Mouse (Mus musculus) spleen, postnatal 4 days (tissue): ENCODE data around the gene Ldlrad1.
A peak's percentile ranks its signal among the peaks of the same experiment; 100 is the strongest.

Experiments
- DNase-seq, 2 experiments: peaks; one replicate each; pipeline ENCODE4 v3.0.0; 2022; ENCODE audit warnings: low spot score in 2 of 2

Gene Ldlrad1

DNA sequence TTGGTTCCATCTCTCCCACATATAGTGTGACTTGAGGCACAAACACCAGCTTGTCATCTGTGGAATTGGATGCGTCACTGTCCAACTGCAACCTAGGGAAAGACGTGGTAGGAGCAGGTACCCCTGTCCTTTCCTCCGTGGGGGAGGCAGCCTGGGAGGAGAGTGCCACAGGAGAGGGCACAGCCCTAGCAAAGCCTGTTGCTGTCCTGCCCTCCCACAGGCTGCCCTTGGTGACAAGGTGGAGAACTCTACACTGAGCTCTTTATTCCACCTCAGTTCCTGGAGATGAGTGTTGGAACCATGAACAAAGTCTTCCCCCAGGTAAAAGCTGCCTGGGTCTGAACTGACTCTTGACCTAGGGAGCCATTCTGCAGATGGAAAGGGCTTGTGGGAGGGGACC lies at the start of gene Ldlrad1:
TSS of gene Ldlrad1 (plus strand) at position 301 of the 400 bp plus-strand sequence.
- no peak for DNase-seq

DNA sequence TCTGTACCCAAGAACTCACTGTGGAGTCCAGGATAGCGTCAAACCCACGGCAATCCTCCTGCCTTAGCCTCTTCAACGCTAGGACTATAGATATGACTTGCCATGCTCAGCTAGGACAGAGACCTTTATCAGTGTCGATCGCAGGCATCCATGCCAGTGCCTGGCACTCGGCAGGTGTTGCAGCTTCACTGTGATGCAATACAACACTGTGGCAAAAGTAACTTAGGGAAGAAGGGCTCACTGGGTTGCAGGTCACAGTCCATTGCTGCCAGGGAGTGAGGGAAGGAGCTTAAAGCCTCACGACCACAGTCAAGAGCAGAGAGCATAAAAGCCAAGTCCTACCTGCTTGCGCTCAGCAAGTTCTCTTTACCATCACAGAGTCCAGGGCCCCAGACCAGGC lies 48.8 kb upstream of the Ldlrad1 start:
- no peak for DNase-seq

DNA sequence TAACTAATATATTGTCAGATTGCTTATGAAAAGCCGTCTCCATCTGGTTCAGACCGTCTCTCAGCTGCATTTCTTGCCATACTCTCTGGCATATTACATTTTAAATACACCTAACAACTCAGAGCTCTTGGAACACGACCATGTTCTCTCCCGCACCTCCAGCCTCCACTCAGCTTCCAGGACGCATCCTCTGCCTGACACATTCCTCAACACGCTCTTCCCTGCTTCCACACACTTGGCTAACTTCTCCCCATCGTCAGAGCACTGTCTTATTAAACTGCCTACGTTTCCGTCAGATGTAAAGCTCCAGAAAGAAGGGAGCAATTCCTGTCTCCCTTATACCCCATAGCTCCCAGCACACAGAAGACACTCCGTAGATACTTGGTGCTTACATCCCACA lies 45.6 kb upstream of the Ldlrad1 start:
- DNase-seq: no peak

DNA sequence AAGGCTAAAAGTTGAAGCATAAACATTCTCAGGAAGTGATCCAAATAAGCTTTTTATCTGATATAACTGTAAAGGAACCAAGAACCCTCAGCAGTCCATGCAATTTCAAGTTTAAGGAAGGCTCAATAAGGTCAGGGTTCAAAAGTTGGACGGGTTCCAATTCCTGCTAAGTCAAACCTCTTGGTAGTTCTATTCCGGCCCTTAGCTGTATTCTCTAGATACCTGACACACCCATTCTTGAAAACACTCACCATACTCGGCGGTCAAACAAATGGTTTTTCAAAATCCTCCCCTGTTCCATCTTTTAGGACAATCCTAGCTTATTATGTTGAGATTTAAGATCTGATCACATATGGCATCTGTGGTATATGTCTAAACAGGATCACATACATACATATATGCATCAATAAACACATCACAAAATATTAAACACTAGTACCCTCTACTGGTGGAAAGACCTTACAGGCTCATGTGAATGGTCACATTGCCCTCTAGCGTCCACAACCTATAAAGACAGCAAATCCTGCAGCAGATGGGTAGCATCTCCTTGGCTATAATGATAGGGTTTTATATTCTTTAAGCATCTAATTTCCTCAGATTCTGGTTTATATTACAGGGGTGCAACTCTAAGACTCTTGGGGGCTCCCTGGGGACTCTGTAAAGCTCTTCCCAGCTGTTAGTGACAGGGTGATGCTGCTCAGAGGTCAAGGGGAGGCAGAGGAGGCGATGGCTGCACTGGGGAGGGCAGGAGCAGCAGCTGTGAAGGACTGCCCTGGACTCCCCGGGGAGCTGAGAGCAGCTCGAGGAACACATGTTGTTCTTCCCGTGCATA lies 45.0 kb upstream of the Ldlrad1 start:
- DNase-seq: peak; percentile 65 to 77

DNA sequence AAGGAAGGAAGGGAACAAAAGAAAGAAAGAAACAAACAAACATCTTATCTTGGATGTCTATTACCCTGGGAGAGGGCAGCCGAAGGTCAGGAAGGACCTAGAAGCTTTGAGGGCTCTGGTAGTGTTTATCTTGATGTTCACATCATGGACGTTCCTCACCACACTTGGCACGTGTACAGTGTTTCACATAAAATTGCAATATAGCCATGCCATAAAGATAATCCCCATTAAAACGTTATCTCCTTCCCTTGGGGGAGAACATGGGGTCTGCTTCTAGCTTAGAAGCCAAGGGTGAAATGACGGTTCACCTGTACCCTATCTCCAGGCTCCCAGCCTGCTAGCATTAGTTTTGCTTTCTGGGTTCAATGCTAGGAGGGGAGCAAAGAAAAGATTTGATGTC lies 42.3 kb upstream of the Ldlrad1 start:
- DNase-seq: no peak

DNA sequence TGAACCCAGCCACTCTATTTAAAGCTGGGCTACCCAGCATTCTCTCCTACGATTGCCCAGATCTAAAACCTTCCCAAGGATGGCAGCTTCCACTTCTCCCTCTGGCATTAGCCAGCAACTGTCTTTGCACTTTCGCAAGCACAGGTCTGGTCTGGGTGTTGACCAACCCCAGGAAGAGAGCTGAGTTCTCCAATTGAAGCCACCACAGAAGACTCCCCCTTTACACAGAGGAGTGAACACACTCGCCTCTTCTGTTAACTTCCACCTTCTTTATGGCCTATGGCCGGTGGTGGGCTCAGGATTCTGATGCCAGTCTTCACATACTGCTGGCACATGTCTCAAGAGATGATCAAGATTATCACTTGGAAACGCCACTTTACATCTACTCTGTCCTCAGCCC lies 41.2 kb upstream of the Ldlrad1 start:
- no peak for DNase-seq

DNA sequence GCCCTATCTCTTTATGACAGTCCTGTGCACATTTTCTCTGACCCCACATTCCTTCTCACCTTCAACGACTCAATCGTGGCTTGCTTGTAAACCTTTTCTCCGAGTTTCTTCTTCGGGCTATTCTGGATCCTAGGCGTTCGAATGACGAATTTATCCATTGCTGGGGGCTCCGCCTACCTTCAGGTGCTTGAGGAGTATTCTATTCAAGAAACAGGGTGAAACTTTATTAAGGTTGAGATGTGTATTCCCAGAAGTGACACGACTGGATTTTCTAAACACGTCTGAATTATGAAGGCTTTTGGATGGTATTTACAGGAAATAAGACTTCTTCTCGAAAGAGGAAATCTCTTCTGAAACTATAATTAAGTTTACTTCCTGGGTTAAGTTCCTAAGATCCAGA lies 31.5 kb upstream of the Ldlrad1 start:
- DNase-seq: no peak

DNA sequence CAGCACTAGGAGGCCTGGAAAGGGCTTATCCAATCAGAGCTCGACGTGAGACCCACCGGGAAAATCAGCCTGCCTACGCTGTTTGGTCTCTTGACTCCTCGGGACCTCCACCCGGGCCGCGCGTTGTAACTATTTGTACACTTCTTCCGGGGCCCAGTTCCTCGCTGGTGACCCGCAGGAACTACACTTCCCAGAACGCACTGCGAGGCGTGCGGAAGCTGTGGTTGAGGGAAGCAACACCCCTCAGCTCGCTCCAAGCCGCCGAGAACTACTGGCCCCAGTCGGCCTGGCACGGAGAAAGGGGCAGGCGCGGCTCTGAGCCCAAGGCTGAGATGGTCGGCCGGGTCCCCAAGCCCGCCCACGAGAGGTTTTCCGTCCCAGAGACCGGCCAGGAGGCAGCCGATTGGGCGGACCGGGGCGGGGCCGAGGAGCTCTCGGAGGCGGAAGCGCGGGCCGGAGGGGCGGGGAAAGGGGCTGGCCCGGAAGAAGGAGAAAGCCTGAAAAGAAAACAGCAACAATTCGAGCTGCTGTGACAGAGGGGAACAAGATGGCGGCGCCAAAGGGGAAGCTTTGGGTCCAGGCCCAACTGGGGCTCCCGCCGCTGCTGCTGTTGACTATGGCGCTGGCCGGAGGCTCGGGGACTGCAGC lies 30.7 kb upstream of the Ldlrad1 start, which contains the start of gene Tmem59:
TSS of gene Tmem59 (plus strand) at position 218 of the 648 bp plus-strand sequence.
- peak; percentile 96 to 97 for DNase-seq

DNA sequence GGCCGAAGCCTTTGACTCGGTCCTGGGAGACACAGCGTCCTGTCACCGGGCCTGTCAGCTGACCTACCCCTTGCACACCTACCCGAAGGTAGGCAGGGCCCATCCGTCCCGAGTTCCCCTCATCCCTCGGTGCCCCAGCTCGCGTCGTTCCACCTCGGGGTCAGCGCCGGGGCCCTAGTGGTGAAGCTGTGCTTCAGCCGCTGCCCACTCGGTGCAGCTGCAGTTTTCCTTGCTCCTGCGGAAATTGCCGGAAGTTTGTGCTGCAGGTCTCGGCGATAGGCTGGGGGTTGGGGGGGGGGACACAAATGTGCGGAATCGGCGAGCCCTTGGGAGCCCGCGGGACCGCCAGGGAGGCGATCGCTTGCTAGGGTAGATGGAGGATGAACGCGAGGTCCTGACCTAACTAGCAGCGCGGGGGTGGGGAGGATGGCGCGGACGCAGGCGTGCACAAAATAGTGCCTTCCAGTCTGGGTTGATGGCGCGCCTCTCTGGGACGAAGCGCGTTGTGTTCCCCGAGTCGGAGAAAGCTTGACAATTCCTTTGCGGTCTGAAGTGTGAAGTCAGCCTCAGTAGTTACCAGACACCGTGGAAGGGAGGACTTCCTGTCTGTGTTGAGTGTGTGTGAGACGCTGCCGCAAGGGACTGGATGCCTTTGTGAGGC lies 30.0 kb upstream of the Ldlrad1 start, which contains the start of gene Tceanc2:
TSS of gene Tceanc2 (minus strand) at position 287 of the 661 bp plus-strand sequence.
- peak; percentile 63 to 83 for DNase-seq

DNA sequence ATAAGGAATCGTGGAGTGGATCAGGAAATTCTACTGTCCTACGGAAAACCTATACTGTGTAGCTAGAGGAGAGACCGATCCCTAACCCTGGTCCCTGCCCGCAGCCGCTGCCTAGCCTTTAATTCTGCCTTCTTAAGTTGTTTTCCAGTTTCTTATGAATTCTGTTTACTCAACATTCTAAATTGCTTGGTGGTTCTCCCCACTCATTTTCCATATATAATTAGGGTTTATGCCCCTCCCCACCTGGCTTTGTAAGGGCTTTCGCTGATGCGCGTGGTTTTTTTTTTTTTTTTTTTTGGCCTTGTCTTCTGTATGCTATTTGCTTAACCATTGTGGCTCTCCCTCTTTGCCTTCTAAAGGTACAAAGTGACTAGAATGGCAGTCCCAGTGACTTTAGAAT lies 29.4 kb upstream of the Ldlrad1 start:
- DNase-seq: no peak

DNA sequence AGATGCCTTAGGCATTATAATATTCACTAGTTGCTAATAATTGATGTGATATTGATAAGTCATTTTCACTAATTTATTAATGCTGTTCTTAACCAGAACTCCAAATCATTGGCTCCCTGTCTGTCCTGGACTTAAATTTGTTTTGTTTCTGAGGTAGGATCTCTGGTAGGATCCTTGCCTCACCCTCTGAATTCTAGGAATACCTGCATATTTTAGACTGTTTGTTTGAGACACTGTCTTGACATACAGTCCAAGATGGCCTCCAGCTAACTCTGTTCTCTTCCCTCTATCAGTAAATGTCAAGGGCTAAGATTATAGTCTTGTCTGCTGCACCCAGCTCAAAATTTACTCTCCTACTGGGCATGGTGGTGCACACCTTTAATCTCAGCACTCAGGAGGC lies 28.2 kb upstream of the Ldlrad1 start:
- DNase-seq: no peak

DNA sequence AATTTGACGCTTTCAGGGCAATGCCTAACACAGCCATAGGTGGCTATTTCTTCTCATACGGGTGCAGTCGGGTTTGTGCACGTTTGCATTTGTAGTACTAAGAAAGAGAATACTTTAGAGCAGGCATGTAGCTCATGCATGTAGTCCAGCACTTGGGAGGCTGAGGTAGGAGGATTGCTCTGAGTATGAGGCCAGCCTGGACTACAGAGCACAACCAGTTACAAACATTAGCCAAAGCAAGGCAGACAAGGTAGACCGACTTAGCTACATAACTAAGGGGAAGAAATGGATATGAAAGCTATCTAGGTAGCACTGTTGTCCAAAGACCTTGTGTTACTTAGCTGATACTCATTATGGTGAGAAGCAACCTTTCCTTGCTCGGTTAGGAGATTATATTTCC lies 27.1 kb upstream of the Ldlrad1 start:
- no peak for DNase-seq

DNA sequence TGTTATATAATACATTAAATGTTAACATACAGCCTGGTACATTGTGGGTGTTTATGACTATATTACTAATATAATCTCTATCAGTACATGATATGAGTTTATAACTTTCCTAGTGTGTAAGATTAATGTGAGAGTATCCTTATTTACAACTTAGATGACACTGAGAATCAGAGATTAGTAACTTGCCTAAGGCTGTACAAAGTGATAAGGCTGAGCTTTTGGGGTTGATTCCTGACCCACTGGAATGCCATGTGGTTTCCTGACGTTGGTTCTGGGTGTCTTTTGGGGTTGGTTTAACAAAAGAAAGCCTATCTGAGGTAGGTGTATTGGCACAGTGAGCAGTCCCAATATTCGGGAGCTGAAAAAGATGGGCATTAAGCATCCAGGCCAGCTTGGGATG lies 26.2 kb upstream of the Ldlrad1 start:
- no peak for DNase-seq

DNA sequence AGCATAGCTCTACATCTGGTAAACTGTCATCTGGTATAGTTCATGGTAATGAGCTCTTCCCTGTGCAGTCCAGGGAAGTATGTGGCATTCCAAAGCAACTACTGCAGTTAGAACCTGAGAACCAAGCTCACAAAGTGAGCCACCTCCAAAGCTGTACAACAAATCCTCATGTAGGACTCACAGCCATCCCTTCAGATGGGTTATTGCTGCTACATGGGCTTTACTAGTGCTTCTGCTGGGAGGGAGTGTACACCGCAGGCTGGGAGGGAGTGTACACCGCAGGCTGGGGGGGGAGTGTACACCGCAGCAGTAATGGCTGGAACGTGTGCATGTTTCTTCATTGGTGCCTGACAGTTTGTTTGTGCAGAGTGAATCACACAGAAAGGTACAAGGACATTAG lies 25.8 kb upstream of the Ldlrad1 start:
- DNase-seq: no peak

DNA sequence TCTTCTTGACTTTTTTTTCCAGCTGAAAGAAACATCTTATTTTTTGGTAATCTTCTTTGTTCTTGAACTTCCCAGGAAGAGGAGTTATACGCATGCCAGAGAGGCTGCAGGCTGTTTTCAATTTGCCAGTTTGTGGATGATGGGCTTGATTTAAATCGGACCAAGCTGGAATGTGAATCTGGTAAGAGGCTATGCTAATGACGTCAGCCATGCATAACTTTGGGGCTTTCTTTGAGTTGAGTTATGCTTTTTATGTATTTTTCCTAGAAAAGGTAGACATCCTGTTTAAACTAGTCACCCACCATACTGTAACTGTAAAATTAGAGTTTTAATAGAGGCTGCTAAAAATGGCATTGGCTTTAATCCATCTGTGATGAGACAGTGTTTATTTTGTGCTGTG lies 23.3 kb upstream of the Ldlrad1 start:
- no peak for DNase-seq

DNA sequence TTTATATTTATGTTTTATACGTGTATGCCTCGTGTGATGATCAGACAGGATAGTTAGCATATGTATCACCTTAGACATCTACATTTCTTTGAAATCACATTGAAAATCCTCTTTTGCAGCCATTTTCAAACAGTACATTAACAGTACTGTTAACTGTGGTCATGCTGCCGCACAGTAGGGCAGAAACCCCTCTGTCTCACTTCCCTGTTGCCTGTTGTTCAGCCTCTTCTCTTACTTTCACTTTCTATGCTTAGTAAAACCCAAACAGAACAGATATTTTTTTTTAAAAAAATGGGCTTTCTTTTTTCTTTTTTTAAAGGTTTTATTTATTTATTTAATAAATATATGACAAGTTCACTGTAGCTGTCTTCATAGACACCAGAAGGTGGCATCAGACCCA lies 15.1 kb upstream of the Ldlrad1 start:
- DNase-seq: no peak

DNA sequence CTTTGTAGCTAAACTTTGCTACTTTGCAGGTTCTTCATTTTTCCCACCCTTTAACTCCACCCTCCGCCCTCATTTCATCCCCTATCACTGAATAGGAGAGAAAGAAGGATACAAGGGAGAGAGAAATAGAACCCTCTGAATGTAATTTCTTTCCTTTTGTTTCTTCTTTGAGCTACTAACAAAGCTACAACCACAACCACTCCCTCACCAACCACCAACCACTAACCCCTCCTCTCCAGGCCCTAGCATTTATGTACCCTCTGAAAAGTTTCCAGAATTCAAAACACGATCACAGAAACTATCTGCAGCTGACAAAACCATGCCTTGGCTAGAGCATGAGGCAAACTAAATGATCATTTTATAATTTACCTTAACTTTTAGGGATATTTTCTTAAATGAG lies 12.5 kb upstream of the Ldlrad1 start:
- no peak for DNase-seq

DNA sequence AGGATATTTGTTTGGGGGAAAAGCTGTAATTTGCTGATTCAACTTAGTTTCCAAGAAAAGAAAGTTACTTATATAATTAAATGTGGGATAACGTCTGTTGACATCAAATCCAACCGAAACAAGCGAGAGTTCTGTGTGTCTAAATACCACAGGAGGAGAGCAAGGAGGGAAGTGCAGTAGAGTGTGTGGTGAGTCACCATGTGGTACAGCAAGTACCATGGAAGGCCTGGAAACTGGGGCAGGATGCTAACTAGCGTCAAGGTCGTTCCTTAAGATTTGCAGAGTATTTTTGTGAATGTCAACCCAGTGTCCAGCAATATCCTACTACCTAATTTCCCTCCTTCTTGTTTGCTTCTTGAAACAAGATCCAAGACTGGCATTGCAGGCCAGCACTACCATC lies 10.9 kb upstream of the Ldlrad1 start:
- DNase-seq: no peak

DNA sequence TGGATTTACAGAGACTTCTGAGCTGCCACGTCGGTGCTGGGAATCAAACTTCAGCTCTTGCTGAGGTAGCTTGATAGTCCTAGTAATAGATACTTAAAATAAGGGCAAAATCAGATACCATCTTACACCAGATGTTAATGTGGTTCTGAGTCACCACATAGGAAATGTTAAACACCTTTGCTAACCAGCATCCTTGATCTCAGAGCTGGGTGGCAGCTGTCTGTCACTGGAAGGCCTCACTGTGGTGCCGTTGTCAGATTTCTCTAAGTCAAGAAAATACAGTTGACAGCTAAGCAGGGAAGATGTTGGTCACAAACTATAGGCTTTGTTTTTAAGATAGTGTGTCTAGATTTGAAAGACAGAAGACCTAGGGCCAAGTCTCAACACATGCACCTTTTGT lies 7.2 kb upstream of the Ldlrad1 start:
- no peak for DNase-seq

DNA sequence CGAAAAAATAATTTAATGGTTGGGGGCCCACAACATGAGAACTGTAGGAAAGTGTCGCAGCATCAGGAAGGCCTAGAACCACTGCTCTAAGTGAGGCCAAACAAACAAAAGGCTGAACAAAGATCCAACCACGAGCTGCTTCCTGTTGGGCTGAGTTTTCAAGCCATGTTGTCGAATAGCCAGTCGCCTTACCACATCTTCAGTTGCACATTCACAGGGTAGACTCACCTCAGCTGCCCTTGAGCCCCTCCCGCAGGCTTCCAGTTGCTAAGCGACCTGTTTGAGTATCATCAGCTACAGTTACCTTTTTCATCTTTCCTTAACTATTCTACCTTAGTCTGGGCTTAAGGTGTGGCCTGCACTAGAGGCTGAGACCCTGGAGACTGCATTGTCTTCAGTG lies 6.0 kb upstream of the Ldlrad1 start:
- no peak for DNase-seq

DNA sequence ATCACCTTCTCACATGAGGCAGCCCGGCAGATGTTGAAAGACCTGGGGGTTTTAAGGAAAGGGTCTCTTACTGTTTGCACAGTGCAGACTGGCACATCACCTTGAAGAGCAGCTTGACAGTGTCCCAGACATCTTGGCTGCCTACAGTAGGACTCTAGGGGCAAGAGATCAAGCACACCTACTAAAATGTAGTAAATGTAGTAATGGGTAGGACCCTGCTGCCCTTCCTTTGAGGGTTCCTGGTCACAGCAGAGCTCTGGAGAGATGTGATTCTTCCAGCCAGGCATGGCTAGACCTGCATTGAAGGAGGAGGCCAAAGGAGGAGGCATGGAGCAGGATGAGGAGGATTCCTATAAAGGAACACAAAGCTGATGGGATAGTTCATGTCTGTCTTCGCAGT lies 2.0 kb upstream of the Ldlrad1 start:
- DNase-seq: no peak

DNA sequence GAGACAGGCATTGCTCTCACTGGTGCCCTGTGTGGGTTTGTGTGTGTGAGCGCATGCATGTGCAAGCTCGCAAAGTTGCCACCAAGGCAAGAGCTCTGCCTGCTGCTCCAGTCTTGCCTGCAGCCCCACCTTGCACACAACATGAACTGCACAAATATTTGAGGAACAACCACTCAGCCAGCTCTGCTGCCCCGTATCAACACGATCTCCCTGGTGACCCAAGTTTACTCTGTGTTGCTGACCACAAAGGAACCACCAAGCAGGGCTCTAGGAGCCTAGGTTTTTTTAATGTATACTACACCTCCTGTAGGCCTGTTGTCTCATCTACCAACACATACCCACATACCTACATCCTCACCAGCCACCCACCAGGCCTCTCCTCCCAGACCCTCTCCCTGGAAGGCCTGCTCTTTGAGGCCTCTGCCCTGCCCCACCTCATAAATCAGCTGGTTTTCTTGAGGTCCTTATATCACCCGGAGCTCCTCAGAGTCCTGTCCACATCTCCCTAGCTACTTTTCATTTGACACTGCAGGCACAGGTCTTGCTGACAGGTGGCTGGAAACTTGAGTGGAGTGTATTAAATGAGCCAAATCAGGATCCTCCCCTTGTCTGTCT lies 1.6 kb downstream of the Ldlrad1 start:
- DNase-seq: no peak
